Mouse (Mus musculus) heart, postnatal 25 days (tissue): ENCODE measurements around the gene Esp15. TPM values are rescaled to one million over a fixed set of nuclear protein-coding genes. Genes with fewer than 3 reads are reported as not detected.
"Not testable (repeated sequence)": the region's sequence is repeated elsewhere in the genome, so short reads cannot be mapped to it uniquely, and the experiment has no call there.

Source experiments
- DNase-seq: peaks from one replicate; pipeline ENCODE4 v3.0.0; 2022; ENCODE audit warnings: low spot score
- intact Hi-C: fragments of 180-260 bp; cut with DNase I; formaldehyde crosslinking; loops from one replicate; pipeline ENCODE4 v1.15.1; 2025
- total RNA-seq, 2 experiments: library from RNA; stranded (reverse); gene quantifications; 2 replicates each; pipeline ENCODE4 v1.2.3; 2021

The Esp15 gene
- not detected for total RNA-seq

- intact Hi-C loops, DNase-seq: not testable (repeated sequence)
These were observed at the start of gene Esp15 for GRCm38 (mm10) chr17:39640654-39641053. Gene Esp15, plus strand, starts transcription at chr17:39640954.

- DNase-seq, result no peak
- intact Hi-C loops, result no loop called here
These were observed 49.2 kb upstream of the Esp15 start for GRCm38 (mm10) chr17:39591550-39591949.

Other genes with a start within 250 kb of the Esp15 start
- not detected for gene Esp18, start 234.6 kb upstream of the Esp15 start, total RNA-seq
- not detected for gene Esp16, start 104.8 kb upstream of the Esp15 start, total RNA-seq